Mouse (Mus musculus) T-helper 2 cell (primary cell): ENCODE measurements around the gene Rasal1.

Source experiments
- in situ Hi-C: fragments of 300-600 bp; cut with MboI, MseI; formaldehyde crosslinking; loops from one replicate; pipeline ENCODE4 v1.15.1; 2025; ENCODE audit warnings: high pct_unique_total_duplicates

Rasal1 gene

GRCm38 (mm10) chr5:120621078-120621765 is 27.4 kb upstream of the Rasal1 start:
- in situ Hi-C loops: loop anchor here (5.0 kb wide), 1 partner anchor 91 kb away; the partner anchor contains the start of gene Dtx1

- in situ Hi-C loops: loop anchor here (5.0 kb wide), 1 partner anchor 90 kb away; the partner anchor contains the start of gene Dtx1
Measured at GRCm38 (mm10) chr5:120621846-120622197, 26.8 kb upstream of the Rasal1 start.

GRCm38 (mm10) chr5:120622198-120622851 is 26.3 kb upstream of the Rasal1 start:
- in situ Hi-C loops: loop anchor here (5.0 kb wide), 1 partner anchor 90 kb away; the partner anchor contains the start of gene Dtx1

- in situ Hi-C loops: loop anchor here (5.0 kb wide), 1 partner anchor 88 kb away; the partner anchor contains the start of gene Dtx1
Measured at GRCm38 (mm10) chr5:120624427-120624826, 24.2 kb upstream of the Rasal1 start.

GRCm38 (mm10) chr5:120626399-120626798 is 22.2 kb upstream of the Rasal1 start:
- in situ Hi-C loops: loop anchor here (5.0 kb wide), 1 partner anchor 41 kb away; no protein-coding TSS in a partner anchor

- in situ Hi-C loops: loop anchor here (5.0 kb wide), 1 partner anchor 40 kb away; no protein-coding TSS in a partner anchor
Measured at GRCm38 (mm10) chr5:120627515-120628300, 20.9 kb upstream of the Rasal1 start.

- in situ Hi-C loops: loop anchor here (5.0 kb wide), 1 partner anchor 39 kb away; no protein-coding TSS in a partner anchor
Measured at GRCm38 (mm10) chr5:120628624-120629023, 20.0 kb upstream of the Rasal1 start.

- in situ Hi-C loops: no loop called here
Measured at GRCm38 (mm10) chr5:120631128-120631527, 17.5 kb upstream of the Rasal1 start.

GRCm38 (mm10) chr5:120631892-120632291 is 16.7 kb upstream of the Rasal1 start:
- in situ Hi-C loops: no loop called here

- in situ Hi-C loops: no loop called here
Measured at GRCm38 (mm10) chr5:120634131-120634530, 14.5 kb upstream of the Rasal1 start, which contains the start of gene Cfap73. Gene Cfap73, minus strand, starts transcription at chr5:120634235.

- in situ Hi-C loops: no loop called here
Measured at GRCm38 (mm10) chr5:120634860-120635259, 13.8 kb upstream of the Rasal1 start.

- in situ Hi-C loops: no loop called here
Measured at GRCm38 (mm10) chr5:120635633-120636032, 13.0 kb upstream of the Rasal1 start.

- in situ Hi-C loops: no loop called here
Measured at GRCm38 (mm10) chr5:120640094-120640493, 8.5 kb upstream of the Rasal1 start.

GRCm38 (mm10) chr5:120643365-120644085 is 5.1 kb upstream of the Rasal1 start:
- in situ Hi-C loops: no loop called here

GRCm38 (mm10) chr5:120644227-120644626 is 4.4 kb upstream of the Rasal1 start:
- in situ Hi-C loops: no loop called here

- in situ Hi-C loops: no loop called here
Measured at GRCm38 (mm10) chr5:120645851-120646250, 2.8 kb upstream of the Rasal1 start.

GRCm38 (mm10) chr5:120647361-120647760 is 1.3 kb upstream of the Rasal1 start:
- in situ Hi-C loops: no loop called here

GRCm38 (mm10) chr5:120647814-120648491 is 659 bp upstream of the Rasal1 start:
- in situ Hi-C loops: no loop called here

- in situ Hi-C loops: no loop called here
Measured at GRCm38 (mm10) chr5:120649374-120649933, 842 bp downstream of the Rasal1 start.

GRCm38 (mm10) chr5:120649938-120650337 is 1.3 kb downstream of the Rasal1 start:
- in situ Hi-C loops: no loop called here
